Mouse (Mus musculus) forebrain, embryonic 11.5 days (tissue): Measurements from ENCODE around the gene Slc36a4. TPM values are rescaled to one million over a fixed set of nuclear protein-coding genes. Genes with fewer than 3 reads are reported as not detected.

ENCODE experiments used
- ATAC-seq: fragments of 200-750 bp; cut with Nextera tagmentation; replicated peaks from 2 replicates; pipeline ENCODE4 v1.8.0; 2017; ENCODE audit warnings: moderate TSS enrichment; ENCODE audit not compliant: low FRiP score
- DNase-seq: peaks from one replicate; pipeline ENCODE4 v3.0.0-alpha.2; 2017; ENCODE audit warnings: low spot score
- H3K27ac ChIP-seq: fragments of 300-500 bp; sonication (generic); 2 replicates; pipeline ENCODE4 v1.5.1; 2014; ENCODE audit warnings: low read depth, low read length
- H3K27me3 ChIP-seq: fragments of 300-500 bp; sonication (generic); 2 replicates; pipeline ENCODE4 v1.6.1; 2014; ENCODE audit warnings: mild to moderate bottlenecking, low read length, mixed read lengths; ENCODE audit not compliant: control insufficient read depth, insufficient read depth
- H3K36me3 ChIP-seq: fragments of 300-500 bp; sonication (generic); 2 replicates; pipeline ENCODE4 v1.6.1; 2014; ENCODE audit warnings: mild to moderate bottlenecking, low read length, moderate library complexity, mixed read lengths; ENCODE audit not compliant: control insufficient read depth, insufficient read depth
- H3K4me1 ChIP-seq: fragments of 300-500 bp; sonication (generic); replicated peaks from 2 replicates; pipeline ENCODE4 v1.6.1; 2014; ENCODE audit warnings: low read length, mixed read lengths; ENCODE audit not compliant: control insufficient read depth, insufficient read depth
- H3K4me2 ChIP-seq: fragments of 300-500 bp; sonication (generic); 2 replicates; pipeline ENCODE4 v1.6.1; 2014; ENCODE audit warnings: low read depth, mild to moderate bottlenecking, low read length, moderate library complexity, mixed read lengths; ENCODE audit not compliant: severe bottlenecking
- H3K4me3 ChIP-seq: fragments of 300-500 bp; sonication (generic); 2 replicates; pipeline ENCODE4 v1.5.1; 2014; ENCODE audit warnings: low read depth, low read length
- H3K9ac ChIP-seq: fragments of 300-500 bp; sonication (generic); 2 replicates; pipeline ENCODE4 v1.6.1; 2014; ENCODE audit warnings: low read length
- H3K9me3 ChIP-seq: fragments of 300-500 bp; sonication (generic); 2 replicates; pipeline ENCODE4 v1.6.1; 2016; ENCODE audit warnings: low read length, mixed read lengths; ENCODE audit not compliant: control insufficient read depth
- WGBS: fragments of 180-500 bp; shearing (Covaris S2); extraction: QIAGEN DNeasy Blood & Tissue Kit; methylation state at CpG from one replicate; pipeline ENCODE4 v1.1.7; 2014; 5-methylcytosine and 5-hydroxymethylcytosine counted together
- polyA plus RNA-seq: library from polyadenylated mRNA; unstranded; fragments of >200 nt; fragmentation: Nextera tagmentation; extraction: Ambion mirVana; gene quantifications from 2 replicates; pipeline ENCODE4 v1.2.1, GENCODE M21; 2014

Slc36a4 gene
- 17.8 TPM in 2 replicates for polyA plus RNA-seq

- peak within 1 kb of the TSS; percentile 83 for H3K4me2 ChIP-seq
- no peaks in the 10 kb centered on the region for H3K36me3 ChIP-seq
- peaks cover 5% of the 10 kb centered on the region; the same call in 1 of the 2 replicates for H3K4me1 ChIP-seq
- peaks cover 4% of the 10 kb centered on the region; the same call in 1 of the 2 replicates for H3K27me3 ChIP-seq
- peak; percentile 87 for DNase-seq
- ATAC-seq = peak; percentile 92
- no peaks in the 10 kb centered on the region for H3K9me3 ChIP-seq
- peak within 1 kb of the TSS; percentile 65 for H3K27ac ChIP-seq
- WGBS = under 1% methylated on average over 68 of the region's 75 CpGs
- H3K9ac ChIP-seq = peak within 1 kb of the TSS; percentile 78
- H3K4me3 ChIP-seq = peak within 1 kb of the TSS; percentile 73
Observed at GRCm38 (mm10) chr9:15709599-15710381, at the start of gene Slc36a4. TSS of gene Slc36a4 (plus strand) at chr9:15709738.

GRCm38 (mm10) chr9:15664606-15665005, 44.9 kb upstream of the Slc36a4 start:
- no peak for DNase-seq
- H3K9ac ChIP-seq = no peak overlapping the region
- no peaks in the 10 kb centered on the region for H3K4me1 ChIP-seq
- no peak for ATAC-seq
- no peak overlapping the region for H3K4me2 ChIP-seq
- H3K27ac ChIP-seq = no peak overlapping the region
- H3K9me3 ChIP-seq = no peaks in the 10 kb centered on the region
- H3K4me3 ChIP-seq = no peak overlapping the region
- WGBS = 88% methylated on average over 7 of the region's 7 CpGs
- no peaks in the 10 kb centered on the region for H3K27me3 ChIP-seq
- no peaks in the 10 kb centered on the region for H3K36me3 ChIP-seq

DNA sequence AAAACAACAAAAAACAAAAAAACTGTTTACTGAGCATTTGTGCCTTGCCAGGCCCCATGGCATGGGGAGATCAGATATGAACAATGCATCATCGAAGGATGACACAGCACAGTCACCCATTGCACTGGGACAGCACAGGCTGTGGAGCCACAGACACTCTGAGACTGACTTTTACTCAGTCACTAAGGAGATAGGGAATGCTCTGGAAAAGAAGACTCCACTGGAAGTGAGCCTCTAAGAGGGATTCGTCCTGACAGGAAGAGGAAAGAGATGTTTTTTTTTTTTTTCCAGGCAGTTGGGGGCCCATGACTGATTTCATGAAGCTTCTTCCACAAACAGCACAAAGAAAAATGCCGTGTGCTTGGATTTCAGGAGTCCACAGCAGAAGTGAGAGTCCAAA, 40.1 kb upstream of the Slc36a4 start:
- ATAC-seq = no peak
- Histone ChIP-seq H3K9me3 (no peaks in the 10 kb centered on the region), H3K4me1 (no peaks in the 10 kb centered on the region), H3K36me3 (no peaks in the 10 kb centered on the region), H3K9ac (no peak overlapping the region), H3K27me3 (no peaks in the 10 kb centered on the region), H3K4me2 (no peak overlapping the region), H3K4me3 (no peak overlapping the region), H3K27ac (no peak overlapping the region)
- no peak for DNase-seq
- 83% methylated on average over 3 of the region's 3 CpGs for WGBS

DNA sequence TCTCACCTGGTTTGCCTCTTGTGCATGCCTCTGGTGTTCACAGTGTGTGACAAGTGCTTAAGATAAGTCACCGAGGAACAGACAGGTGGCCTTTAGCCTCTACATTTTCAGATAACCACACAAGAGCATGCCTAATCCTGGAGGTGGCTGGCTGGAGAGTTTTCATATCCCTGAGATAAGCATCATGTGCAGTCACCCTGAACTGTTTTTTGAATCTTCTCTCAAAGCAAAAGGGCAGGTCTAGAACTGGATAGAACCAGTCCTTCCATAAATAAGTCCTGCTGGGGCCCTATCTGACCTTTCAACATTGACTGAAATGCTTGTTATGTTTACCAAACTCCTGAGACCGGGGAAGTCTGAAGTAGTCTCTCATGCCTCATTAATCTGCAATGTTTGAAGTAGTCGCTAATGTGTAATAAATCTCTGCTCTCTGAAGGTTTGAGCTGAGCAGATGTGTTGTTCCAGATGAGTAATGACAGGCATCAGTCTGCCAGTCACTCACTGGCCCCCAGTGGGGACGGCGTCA, 39.5 kb upstream of the Slc36a4 start:
- no peaks in the 10 kb centered on the region for H3K9me3 ChIP-seq
- no peak overlapping the region for H3K4me3 ChIP-seq
- no peak for DNase-seq
- no peak overlapping the region for H3K27ac ChIP-seq
- no peaks in the 10 kb centered on the region for H3K27me3 ChIP-seq
- no peak overlapping the region for H3K4me2 ChIP-seq
- H3K4me1 ChIP-seq = no peaks in the 10 kb centered on the region
- no peaks in the 10 kb centered on the region for H3K36me3 ChIP-seq
- no peak overlapping the region for H3K9ac ChIP-seq
- 63% methylated on average over 5 of the region's 5 CpGs for WGBS
- no peak for ATAC-seq

DNA sequence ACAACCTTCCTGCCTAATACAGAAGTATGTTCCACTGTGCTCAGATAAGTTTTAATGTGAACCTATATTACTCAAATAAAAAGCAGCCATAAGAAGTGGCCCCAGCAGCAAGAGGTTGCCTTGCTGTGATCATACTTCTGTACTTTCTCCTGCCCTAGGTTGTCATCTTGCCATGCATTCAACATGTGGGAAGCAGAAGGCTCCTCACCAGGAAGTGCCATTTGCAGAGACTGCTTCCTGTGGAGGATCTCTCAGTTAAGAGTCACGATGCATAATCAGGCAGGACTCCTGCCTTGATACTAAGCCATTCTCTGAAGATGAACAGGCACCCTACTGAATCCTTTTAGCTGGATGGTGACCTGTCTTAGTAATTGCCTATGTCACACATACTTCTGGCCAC, 37.3 kb upstream of the Slc36a4 start:
- ATAC-seq = no peak
- Histone ChIP-seq H3K27me3 (no peaks in the 10 kb centered on the region), H3K9ac (no peak overlapping the region), H3K4me1 (no peaks in the 10 kb centered on the region), H3K27ac (no peak overlapping the region), H3K4me2 (no peak overlapping the region), H3K4me3 (no peak overlapping the region), H3K36me3 (no peaks in the 10 kb centered on the region), H3K9me3 (no peaks in the 10 kb centered on the region)
- DNase-seq = no peak
- 41% methylated on average over 1 of the region's 1 CpGs for WGBS

- 55% methylated on average over 2 of the region's 2 CpGs for WGBS
- no peaks in the 10 kb centered on the region for H3K9me3 ChIP-seq
- no peak overlapping the region for H3K4me3 ChIP-seq
- H3K27me3 ChIP-seq = no peaks in the 10 kb centered on the region
- no peak overlapping the region for H3K9ac ChIP-seq
- H3K27ac ChIP-seq = no peak overlapping the region
- ATAC-seq (peak; percentile 81), DNase-seq (peak; percentile 70)
- H3K36me3 ChIP-seq = no peaks in the 10 kb centered on the region
- H3K4me1 ChIP-seq = no peaks in the 10 kb centered on the region
- H3K4me2 ChIP-seq = no peak overlapping the region
Observed at GRCm38 (mm10) chr9:15681855-15682466, 27.6 kb upstream of the Slc36a4 start.

- ATAC-seq = peak; percentile 78
- Histone ChIP-seq H3K9me3 (no peaks in the 10 kb centered on the region), H3K36me3 (no peaks in the 10 kb centered on the region), H3K27ac (no peak overlapping the region), H3K4me1 (no peaks in the 10 kb centered on the region), H3K4me3 (no peak overlapping the region), H3K9ac (no peak overlapping the region), H3K4me2 (no peak overlapping the region), H3K27me3 (no peaks in the 10 kb centered on the region)
- peak; percentile 80 for DNase-seq
- 17% methylated on average over 4 of the region's 4 CpGs for WGBS
Observed at GRCm38 (mm10) chr9:15685215-15685614, 24.3 kb upstream of the Slc36a4 start.

DNA sequence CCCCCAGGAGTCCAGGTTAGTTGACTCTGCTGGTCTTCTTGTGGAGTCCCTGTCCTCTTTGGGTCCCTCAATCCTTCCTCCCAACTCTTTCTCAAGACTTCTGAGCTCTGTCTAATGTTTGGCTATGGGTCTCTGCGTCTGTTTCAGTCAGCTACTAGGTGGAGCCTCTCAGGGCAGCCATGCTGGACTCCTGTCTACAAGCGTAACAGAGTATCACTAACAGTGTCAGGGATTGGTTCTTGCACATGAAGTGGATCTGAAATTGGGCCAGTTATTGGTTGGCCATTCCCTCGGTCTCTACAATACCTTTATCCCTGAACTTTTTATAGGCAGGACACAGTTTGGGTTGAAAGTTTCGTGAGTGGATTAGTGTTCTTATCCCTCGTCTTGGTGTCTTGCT, 22.2 kb upstream of the Slc36a4 start:
- Histone ChIP-seq H3K36me3 (no peaks in the 10 kb centered on the region), H3K27me3 (no peaks in the 10 kb centered on the region), H3K9ac (no peak overlapping the region), H3K9me3 (no peaks in the 10 kb centered on the region), H3K27ac (no peak overlapping the region), H3K4me3 (no peak overlapping the region), H3K4me2 (no peak overlapping the region), H3K4me1 (no peaks in the 10 kb centered on the region)
- DNase-seq (no peak), ATAC-seq (no peak)
- WGBS = 94% methylated on average over 5 of the region's 5 CpGs
